Mouse (Mus musculus) kidney, adult 8-10 months (tissue): ENCODE measurements at regions not wholly inside any gene's neighbourhood (a gene's known extent, or its start where the extent isn't known, plus 50 kb on each side); places are given as distances from the start of the nearest gene placed in this dataset.
A peak's percentile ranks its signal among the peaks of the same experiment; 100 is the strongest.

Experiments
- DNase-seq, 2 experiments: peaks; one replicate each; pipeline ENCODE4 v3.0.0; 2022

GRCm38 (mm10) chr7:31208237-31209054 is 52.8 kb upstream of the Gramd1a start:
- DNase-seq: peak; percentile 67 to 76

DNA sequence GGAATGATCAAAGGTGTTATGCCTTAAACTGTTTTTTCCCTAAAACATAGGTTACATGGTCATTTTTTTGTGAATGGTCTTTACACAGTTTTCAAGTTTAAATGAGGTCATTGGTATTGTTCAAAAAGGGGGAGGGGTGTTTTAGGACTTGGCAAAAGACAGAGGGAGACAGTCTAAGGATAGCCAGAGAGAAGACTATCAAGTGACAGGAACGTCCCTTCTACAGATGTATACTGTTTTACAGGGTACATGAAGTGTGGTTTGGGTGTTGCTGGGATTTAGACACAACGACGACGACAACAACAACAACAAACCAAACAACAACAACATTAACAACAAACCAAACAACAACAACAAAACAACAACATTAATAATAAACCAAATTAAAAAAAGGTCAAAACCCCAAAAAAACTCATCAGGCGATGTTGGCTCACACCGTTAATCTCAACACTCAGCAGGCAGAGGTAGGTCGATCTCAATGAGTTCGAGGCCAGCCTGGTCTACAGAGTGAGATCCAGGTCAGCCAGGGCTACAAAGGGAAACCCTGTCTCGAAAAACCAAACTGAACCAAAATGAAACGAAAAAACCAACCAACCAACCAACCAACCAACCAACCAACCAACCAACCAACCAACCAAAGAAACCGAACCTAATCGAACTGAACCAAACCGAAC is 52.0 kb upstream of the Gramd1a start:
- DNase-seq: no peak
